Mouse (Mus musculus): ENCODE results near the gene Uvrag.

Gene Uvrag

DNA sequence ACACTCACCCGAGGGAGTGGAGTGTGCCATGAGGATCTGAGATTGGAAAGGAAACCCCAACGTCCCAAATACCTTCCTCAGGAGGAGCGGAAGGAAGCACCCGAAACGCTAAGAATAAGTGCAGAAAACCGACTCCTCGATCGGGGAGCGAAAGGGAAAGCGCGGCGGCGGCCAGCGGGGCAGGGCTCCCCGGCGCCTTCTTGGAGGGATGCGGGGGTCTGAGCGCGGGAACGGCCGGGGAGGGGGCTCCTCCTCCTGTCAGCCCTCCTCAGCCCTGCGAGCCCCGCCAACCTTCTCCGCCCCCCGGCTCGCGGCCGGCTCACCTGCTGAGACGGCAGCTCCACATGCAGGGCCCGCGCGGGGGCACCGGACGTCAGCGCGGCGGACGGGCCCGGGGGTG, 430 bp downstream of the Uvrag start:
- DNase-seq (ENCODE audit: low read depth, low spot score), result peak; percentile 33

DNA sequence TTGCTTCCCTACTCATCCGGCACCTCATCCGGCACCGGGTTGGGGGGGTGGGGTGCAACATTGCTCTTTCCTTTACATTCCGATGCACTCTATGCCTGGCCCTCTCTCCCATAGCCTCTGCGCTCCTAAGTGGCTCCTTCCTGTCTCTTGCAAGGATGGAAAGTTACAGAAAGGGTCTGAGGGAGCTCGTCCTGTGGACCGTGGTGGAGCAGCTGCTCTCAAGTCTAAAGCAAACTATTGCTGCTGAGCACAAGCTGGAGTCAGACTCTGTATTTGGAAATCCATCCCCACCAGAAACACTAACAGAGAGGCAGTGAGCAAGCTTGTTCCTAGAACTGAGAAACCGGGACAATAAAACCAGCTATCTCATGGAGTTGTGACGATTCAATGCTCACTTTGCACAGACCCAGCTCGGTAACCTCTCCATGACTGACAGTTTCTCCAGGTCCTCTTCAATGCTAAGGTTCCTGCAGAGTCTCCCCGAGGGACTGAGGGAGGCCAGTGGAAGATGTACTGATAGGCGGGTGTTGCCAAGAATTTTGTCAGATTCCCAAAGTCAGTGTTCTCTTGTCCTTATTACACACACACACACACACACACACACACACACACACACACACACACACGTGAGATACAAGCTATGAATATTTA, 975 bp downstream of the Uvrag start:
- DNase-seq (ENCODE audit: low read depth, low spot score), result peak; percentile 58

- DNase-seq (ENCODE audit: low read depth, low spot score), result no peak
Measured at GRCm38 (mm10) chr7:99137541-99137940, 3.4 kb downstream of the Uvrag start.

DNA sequence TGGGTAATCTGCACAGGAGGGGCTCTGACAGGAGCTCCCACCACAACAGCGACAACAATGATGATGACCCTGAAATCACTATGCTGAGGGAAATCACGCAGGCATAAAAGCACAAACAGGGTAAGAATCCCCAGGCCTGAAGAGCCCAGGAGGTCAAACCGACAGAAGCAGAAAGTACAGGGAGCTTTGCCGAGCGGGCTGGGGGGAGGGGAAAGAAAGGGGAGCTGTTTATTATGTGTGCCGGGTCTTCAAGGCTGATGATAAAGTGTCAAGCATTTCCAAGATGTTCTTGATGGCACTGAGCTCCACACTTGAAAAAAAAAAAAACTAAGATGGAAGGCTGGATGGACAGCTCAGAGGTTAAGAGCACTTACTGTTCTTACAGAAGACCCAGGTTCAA, 4.2 kb downstream of the Uvrag start:
- no peak for DNase-seq (ENCODE audit: low read depth, low spot score)

- DNase-seq (ENCODE audit: low read depth, low spot score), result no peak
Measured at GRCm38 (mm10) chr7:99133811-99134402, 7.0 kb downstream of the Uvrag start.

DNA sequence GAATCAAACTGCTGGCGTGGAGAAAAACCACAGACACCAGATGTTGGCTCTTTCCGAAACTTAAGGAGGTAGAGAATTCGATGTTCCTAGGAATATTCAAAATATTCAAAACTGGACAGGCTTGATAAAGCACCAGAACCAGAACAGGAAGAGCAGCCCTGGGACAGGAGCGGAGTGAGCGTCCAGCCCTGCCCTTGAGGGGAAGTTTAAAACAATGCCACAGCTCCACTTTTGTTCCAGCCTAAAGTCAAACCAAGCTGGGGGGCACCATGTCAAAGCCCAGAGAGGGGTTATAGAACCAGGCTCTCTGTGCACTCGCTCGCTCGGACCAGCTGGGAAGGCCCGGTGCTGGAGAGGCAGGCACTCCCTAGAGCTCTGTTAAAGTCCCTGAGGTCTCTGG, 8.3 kb downstream of the Uvrag start:
- no peak for DNase-seq (ENCODE audit: low read depth, low spot score)

DNA sequence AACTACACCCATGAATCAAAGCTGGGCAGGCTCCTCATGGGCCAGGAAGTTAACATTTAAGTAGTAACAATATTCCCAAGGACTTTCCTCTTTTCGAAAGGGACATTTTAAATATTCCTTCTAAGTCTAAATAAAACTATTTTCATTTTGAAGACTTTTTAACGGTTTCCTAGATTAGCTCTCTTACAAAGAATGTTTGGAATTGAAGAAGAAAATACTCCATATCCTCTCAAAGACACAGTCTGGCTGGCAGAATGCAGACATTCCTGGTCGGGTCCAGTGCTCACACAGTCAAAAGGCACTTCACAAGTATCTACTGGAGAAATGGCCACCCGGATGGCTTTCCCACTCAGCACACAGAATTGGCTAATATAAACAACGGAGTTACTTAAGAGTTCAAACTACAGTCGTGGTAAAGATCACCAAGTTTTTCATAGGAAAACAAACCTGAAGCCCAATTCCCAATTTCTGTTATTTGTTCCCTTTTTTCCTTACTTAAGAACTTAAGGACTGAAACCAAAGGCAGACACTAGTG, 9.1 kb downstream of the Uvrag start:
- DNase-seq (ENCODE audit: low read depth, low spot score), result no peak

- no peak for DNase-seq (ENCODE audit: low read depth, low spot score)
Measured at GRCm38 (mm10) chr7:99128965-99129364, 12.0 kb downstream of the Uvrag start.

- no peak for DNase-seq (ENCODE audit: low read depth, low spot score)
Measured at GRCm38 (mm10) chr7:99128020-99128950, 12.7 kb downstream of the Uvrag start.

- DNase-seq (ENCODE audit: low read depth, low spot score), result peak; percentile 31
Measured at GRCm38 (mm10) chr7:99126057-99126456, 14.9 kb downstream of the Uvrag start.

GRCm38 (mm10) chr7:99122651-99123050, 18.3 kb downstream of the Uvrag start:
- no peak for DNase-seq (ENCODE audit: low read depth, low spot score)

GRCm38 (mm10) chr7:99120865-99121521, 19.9 kb downstream of the Uvrag start:
- no peak for DNase-seq (ENCODE audit: low read depth, low spot score)

DNA sequence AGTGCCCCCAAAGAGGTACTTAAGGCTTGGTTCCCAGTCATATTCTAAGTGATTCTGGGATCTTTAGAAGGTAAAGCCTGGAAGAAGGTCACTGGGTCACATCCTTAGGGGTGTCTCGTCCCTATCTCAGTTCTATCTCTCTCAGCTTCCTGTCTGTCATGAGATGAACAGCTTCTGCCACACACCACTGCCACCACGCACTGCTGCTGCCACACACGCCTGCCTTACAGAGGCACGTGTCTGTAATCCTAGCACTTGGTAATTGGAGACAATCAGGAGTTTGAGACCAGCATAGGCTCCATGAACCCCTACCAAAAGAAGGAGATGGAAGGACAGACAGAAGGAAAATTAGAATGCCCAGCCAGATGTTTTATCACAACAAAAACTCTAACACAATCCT, 20.9 kb downstream of the Uvrag start:
- DNase-seq (ENCODE audit: low read depth, low spot score), result no peak

DNA sequence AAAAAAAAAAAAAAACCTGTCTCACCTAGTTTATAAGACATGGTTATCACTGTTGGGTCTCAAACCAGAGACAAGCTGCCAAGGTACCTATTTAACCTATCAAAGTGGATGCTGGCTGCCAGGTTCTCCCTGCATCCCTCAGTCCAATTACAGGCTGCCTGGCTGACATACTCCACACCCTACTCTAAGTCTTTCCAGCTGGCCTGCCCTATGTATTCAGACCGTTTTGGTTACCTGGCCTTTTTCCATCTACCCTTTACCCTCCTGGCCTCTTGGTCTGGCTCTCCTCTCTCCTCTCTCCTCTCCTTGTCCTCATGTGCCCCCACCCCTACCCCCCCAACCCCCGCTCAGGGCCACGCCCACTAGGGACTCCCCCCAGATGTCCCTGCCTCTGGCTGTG, 24.2 kb downstream of the Uvrag start:
- DNase-seq (ENCODE audit: low read depth, low spot score), result no peak

DNA sequence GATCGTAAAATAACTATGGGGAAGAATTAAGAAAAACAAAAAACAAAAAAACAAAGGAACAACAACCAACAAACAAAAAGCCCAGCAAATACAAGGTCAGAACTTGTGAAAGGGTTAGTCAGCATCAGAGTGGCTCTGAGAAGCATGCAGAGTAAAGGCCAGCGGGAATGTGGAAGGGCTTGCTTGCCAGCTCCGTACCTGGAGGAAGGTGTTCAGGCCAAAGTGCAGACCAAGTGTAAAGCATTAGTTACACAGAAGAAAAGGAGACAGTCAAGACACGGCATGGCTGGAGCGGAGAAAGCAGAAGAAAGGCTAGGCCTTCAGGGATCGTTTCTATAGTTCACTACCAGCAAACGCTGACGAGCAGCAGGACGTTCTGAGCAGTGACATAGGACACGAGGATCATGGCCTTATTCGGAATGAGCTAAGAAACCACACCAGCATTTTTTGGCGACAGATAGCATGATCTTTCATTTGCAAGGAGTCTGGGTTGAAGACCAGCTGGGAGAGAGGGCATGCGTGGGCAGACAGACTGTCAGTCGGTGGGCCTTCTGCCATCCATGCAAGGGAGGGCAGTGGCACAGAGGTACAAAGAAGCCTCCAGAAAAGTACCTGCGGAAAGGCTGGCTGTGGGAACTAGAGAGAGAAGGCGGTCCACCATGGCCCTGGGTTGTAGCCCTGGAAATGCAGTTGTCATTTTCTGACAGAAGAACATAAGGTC, 26.8 kb downstream of the Uvrag start:
- DNase-seq (ENCODE audit: low read depth, low spot score), result peak; percentile 87

GRCm38 (mm10) chr7:99107566-99107965, 33.4 kb downstream of the Uvrag start:
- peak; percentile 66 for DNase-seq (ENCODE audit: low read depth, low spot score)

GRCm38 (mm10) chr7:99106714-99107270, 34.1 kb downstream of the Uvrag start:
- DNase-seq (ENCODE audit: low read depth, low spot score), result peak; percentile 33

- DNase-seq (ENCODE audit: low read depth, low spot score), result no peak
Measured at GRCm38 (mm10) chr7:99101767-99102593, 39.0 kb downstream of the Uvrag start.

- no peak for DNase-seq (ENCODE audit: low read depth, low spot score)
Measured at GRCm38 (mm10) chr7:99101076-99101475, 39.9 kb downstream of the Uvrag start.

- DNase-seq (ENCODE audit: low read depth, low spot score), result no peak
Measured at GRCm38 (mm10) chr7:99100573-99100972, 40.4 kb downstream of the Uvrag start.
